Mouse (Mus musculus): ENCODE data around the gene Casc4.
"Not testable (repeated sequence)": the region's sequence is repeated elsewhere in the genome, so short reads cannot be mapped to it uniquely, and the experiment has no call there.

Casc4 gene

DNA sequence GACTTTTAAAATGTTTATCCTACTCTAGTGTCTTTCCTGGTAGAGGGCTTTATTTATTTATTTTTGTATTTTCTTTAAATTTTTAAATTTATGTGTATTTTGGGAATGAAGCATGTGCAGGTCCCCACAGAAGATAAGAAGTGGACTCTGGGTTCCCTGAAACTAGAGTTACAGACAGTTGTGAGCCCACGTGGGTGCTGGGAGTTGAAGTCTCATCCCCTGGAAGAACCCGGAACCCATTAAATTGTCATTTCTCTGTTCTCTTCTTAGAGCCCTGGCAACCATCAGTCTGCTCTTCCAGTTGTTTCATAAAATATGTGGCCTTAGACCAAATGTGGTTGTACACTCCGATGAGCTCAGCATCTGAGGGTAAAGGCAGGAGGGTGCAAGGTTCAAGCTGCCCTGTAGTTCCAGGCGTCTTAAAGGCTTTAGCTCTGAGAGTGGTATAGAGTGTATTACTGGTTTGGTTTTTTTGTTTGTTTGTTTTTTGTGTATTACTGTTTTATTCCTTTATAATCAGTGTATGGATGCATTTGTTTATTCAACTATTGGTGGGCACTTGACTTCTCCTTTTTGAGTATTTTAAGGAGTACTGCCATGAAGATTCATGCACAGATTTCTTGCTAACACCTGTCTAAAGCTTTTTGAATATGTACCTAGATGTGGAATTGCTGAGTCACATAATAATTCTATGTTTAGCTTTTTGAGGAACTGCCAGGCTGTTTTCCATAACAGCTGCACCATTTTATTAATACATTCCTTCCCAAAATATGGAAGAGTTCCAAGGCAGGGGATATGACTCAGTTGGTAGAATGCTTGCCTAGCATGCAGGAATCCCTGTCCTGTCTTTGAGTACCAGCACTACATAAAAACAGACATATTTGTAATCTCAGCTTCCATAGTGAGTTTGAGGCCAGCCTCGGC is 49.5 kb downstream of the Casc4 start:
- DNase-seq (ENCODE audit: low spot score), result no peak

DNA sequence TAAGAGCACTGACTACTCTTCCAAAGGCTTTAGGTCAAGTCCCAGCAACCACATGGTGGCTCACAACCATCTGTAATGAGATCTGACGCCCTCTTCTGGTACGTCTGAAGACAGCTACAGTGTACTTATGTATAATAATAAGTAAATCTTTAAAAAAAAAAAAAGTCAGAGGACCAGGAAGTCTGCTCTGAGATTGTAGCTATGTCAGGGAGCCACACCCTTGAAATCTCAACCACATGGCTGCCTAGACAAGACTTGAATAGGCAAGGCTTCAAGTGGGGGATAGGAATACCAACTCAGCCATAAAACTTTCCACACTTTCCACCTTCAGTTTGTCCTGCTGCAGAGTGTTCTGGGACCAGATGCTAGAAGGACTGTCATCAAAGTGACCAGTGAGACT is 70.9 kb downstream of the Casc4 start:
- not testable (repeated sequence) for DNase-seq (ENCODE audit: low spot score)

GRCm38 (mm10) chr2:121943364-121943763 is 76.6 kb downstream of the Casc4 start:
- no peak for DNase-seq (ENCODE audit: low spot score)

GRCm38 (mm10) chr2:121954971-121955656 is 88.3 kb downstream of the Casc4 start:
- DNase-seq (ENCODE audit: low spot score), result peak; percentile 77

DNA sequence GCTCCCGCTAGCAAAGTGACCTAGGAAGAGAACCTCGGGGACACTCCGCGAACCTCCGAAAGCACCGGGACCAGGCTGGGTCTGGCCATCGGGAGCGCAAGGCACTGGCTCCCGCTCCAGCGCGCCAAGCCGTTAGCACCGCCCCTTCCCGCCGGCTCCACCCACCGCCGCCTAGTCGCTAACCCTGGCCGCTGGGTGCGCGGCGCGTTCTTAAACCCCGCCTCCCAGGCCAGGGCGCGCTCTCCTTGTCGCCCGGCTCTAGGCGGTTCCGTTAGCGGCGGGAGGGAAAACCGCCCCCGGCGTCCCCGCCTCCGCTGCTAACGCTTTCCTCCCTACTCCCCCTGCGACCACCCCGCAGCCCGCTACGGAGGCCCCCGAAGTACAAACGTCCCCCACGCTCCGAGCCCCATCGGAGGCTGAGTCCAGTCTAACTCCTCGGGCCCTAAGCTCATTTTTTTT is 89.0 kb downstream of the Casc4 start, which contains the start of the genes Ctdspl2 and Mageb3:
Gene Ctdspl2, plus strand, starts transcription at position 237 of the 459 bp plus-strand sequence.
Gene Mageb3, minus strand, starts transcription at position 328 of the 459 bp plus-strand sequence.
- peak; percentile 96 for DNase-seq (ENCODE audit: low spot score)

DNA sequence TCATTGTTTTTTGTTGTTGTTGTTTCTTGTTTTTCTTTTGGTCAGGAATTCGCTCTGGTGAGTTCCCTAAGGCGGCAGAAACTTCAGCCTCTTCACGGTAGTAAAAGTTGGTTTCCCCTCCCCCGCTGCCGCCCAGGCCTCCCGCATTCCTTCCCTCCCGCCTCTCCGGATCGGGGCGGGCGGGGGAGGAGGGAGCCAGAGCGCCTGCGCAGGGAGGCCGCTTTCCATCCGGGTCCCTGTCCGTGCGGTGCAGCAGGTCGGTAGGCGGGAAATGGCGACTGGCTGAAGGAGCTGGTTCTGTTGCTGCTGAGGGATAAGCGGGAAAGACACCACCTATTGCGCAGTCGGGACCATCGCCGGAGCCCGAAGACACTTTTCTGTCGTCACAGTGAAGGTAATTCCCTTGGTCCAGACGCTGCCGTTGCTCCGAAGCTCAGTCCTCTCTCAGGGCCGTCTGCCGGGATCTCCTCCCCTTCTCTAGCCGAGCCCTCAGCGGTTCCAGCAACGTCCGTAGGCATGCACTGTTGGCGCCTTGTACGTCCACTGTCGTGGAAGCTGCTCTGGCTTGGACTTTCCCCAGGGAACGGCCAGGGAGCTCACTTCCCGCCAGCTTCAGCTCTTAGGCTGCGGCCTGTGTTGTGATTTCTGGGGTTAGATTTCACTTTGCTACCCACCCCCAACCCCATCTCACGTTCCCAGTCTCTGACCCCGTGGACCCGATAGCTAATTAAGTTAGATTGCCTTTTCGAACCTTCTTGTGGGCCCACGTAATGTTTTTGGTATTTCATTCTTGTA is 89.7 kb downstream of the Casc4 start:
- DNase-seq (ENCODE audit: low spot score), result peak; percentile 96

- DNase-seq (ENCODE audit: low spot score), result no peak
Measured at GRCm38 (mm10) chr2:121957216-121957792, 90.5 kb downstream of the Casc4 start.
